In the genomic region with DNA sequence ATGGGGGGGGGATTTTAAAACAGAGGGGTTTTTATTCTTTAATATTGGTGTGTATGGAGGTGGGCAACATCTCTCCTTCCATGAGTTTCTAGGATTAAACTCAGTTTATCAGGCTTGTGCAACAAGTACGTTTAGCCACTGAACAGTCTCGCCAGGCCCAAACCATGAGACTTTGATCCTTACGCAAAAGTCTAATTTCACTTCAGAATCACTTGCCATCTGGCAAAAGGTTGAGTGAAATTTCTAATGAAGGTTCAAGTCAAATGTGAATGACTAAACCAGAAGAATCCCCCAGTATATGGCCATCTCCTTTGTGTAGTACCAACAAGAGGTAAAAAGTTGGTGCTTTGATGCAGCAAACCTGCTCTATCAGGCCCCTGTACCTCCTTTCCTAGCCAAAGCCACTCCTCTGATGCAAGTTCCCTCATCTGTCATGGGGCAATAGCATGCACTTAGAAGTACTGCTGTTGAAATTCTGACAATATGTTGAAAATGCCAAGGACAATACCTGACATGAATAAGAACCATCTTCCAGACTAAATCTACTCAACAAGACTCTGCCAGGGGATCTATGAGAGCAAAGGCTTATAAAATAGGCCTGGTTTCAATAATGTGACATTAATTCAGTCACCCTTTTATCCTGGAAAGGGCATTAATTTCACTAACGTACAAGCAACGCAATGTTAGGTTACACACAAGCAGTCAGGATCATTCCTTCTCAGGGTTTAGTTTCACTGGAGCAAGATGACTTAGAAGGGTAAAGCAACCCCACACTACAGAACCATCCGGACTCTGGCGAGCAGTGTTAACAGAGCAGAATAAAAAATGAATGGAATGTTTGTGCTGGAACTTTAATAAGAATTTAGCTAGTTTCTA, we compare ENCODE assay signal across 16 mouse cellular contexts. TPM values are rescaled to one million over a fixed set of nuclear protein-coding genes. Genes with fewer than 3 reads are reported as not detected.
DNase-seq lines count a peak whose midpoint lies in the region; ATAC-seq and TF ChIP-seq lines count a peak whose summit lies in the region.
"Had no signal": no experiment of that assay in that cellular context is flagged by ENCODE, and none has a peak within 500 bp of the region (broad histone marks: within the 10 kb centered on the region; RNA-seq: fewer than 3 reads in every experiment).

No protein-coding gene starts in this region.

- ATAC-seq in embryonic facial prominence, embryonic 14.5 days (ENCODE audit: low read depth), result no peak
- ATAC-seq in liver, postnatal 0 days, result 0 out of 2 replicates have a peak, but pooled peaks have one; percentile 12
- ATAC-seq in megakaryocyte, adult 5-6 weeks (ENCODE audit: poor library complexity, severe bottlenecking), result peak; percentile 73

- no peak overlapping the region for H3K4me2 ChIP-seq in embryonic facial prominence, embryonic 14.5 days (ENCODE audit: low read depth, low read length)
- H3K4me2 ChIP-seq in liver, postnatal 0 days (ENCODE audit: low read depth, low read length), result no peak overlapping the region
- H3K4me2 ChIP-seq: heart, embryonic 11.5 days; limb, embryonic 15.5 days had no signal

- H3K36me3 ChIP-seq in embryonic facial prominence, embryonic 14.5 days (ENCODE audit: control insufficient read depth, insufficient read depth, low read length), result no peaks in the 10 kb centered on the region
- H3K36me3 ChIP-seq in embryonic facial prominence, embryonic 10.5 days (replicated peaks), result no peaks in the 10 kb centered on the region
- no peaks in the 10 kb centered on the region for H3K36me3 ChIP-seq in liver, postnatal 0 days (replicated peaks; ENCODE audit: insufficient read depth, low read length)
- H3K36me3 ChIP-seq: forebrain, embryonic 10.5 days; limb, embryonic 15.5 days had no signal

- no peak overlapping the region for H3K4me3 ChIP-seq in embryonic facial prominence, embryonic 14.5 days (ENCODE audit: low read depth, low read length)
- H3K4me3 ChIP-seq in embryonic facial prominence, embryonic 10.5 days, result no peak overlapping the region
- no peak overlapping the region for H3K4me3 ChIP-seq in liver, postnatal 0 days (ENCODE audit: low read depth, low read length)
- H3K4me3 ChIP-seq: forebrain, embryonic 10.5 days; limb, embryonic 15.5 days had no signal

- TF ChIP-seq CTCF in liver, postnatal 0 days (IDR thresholded peaks at IDR 0.05; ENCODE audit: low read depth), result no peak

- no peaks in the 10 kb centered on the region for H3K27me3 ChIP-seq in embryonic facial prominence, embryonic 14.5 days (replicated peaks; ENCODE audit: control insufficient read depth, insufficient read depth, low read length)
- no peaks in the 10 kb centered on the region for H3K27me3 ChIP-seq in embryonic facial prominence, embryonic 10.5 days (replicated peaks; ENCODE audit: low read depth, poor library complexity, severe bottlenecking)
- no peaks in the 10 kb centered on the region for H3K27me3 ChIP-seq in liver, postnatal 0 days (ENCODE audit: insufficient read depth, low read length)
- H3K27me3 ChIP-seq: limb, embryonic 15.5 days had no signal

- no peak for TF ChIP-seq EP300 in liver, postnatal 0 days (IDR thresholded peaks at IDR 0.05; ENCODE audit: low read depth)

- H3K9me3 ChIP-seq in embryonic facial prominence, embryonic 14.5 days (ENCODE audit: control insufficient read depth, low read length), result no peaks in the 10 kb centered on the region
- no peaks in the 10 kb centered on the region for H3K9me3 ChIP-seq in embryonic facial prominence, embryonic 10.5 days
- H3K9me3 ChIP-seq in liver, postnatal 0 days (ENCODE audit: low read length), result no peaks in the 10 kb centered on the region
- H3K9me3 ChIP-seq: forebrain, embryonic 10.5 days; limb, embryonic 15.5 days had no signal

- WGBS in embryonic facial prominence, embryonic 14.5 days, result 74% methylated on average over 7 of the region's 7 CpGs
- WGBS in embryonic facial prominence, embryonic 10.5 days, result 88% methylated on average over 7 of the region's 7 CpGs
- WGBS in liver, postnatal 0 days (ENCODE audit: insufficient replicate concordance), result 70% methylated on average over 7 of the region's 7 CpGs

- no peak overlapping the region for H3K9ac ChIP-seq in embryonic facial prominence, embryonic 14.5 days (ENCODE audit: low read depth, low read length)
- no peak overlapping the region for H3K9ac ChIP-seq in liver, postnatal 0 days (replicated peaks)
- H3K9ac ChIP-seq: limb, embryonic 15.5 days had no signal

- no peaks in the 10 kb centered on the region for H3K4me1 ChIP-seq in embryonic facial prominence, embryonic 14.5 days (ENCODE audit: control insufficient read depth, insufficient read depth, low read length)
- no peaks in the 10 kb centered on the region for H3K4me1 ChIP-seq in embryonic facial prominence, embryonic 10.5 days
- H3K4me1 ChIP-seq in liver, postnatal 0 days (ENCODE audit: insufficient read depth), result peaks cover 20% of the 10 kb centered on the region
- H3K4me1 ChIP-seq: forebrain, embryonic 10.5 days; limb, embryonic 15.5 days had no signal

- no peak overlapping the region for H3K27ac ChIP-seq in embryonic facial prominence, embryonic 14.5 days (replicated peaks; ENCODE audit: low read depth, low read length)
- no peak overlapping the region for H3K27ac ChIP-seq in embryonic facial prominence, embryonic 10.5 days (replicated peaks)
- peak overlapping the region; percentile 58 for H3K27ac ChIP-seq in liver, postnatal 0 days (ENCODE audit: low read depth)
- H3K27ac ChIP-seq: forebrain, embryonic 10.5 days; macrophage had no signal

- peak; percentile 36 for DNase-seq in embryonic facial prominence, embryonic 14.5 days (ENCODE audit: low spot score)
- DNase-seq in embryonic facial prominence, embryonic 10.5 days (ENCODE audit: low spot score), result no peak
- no peak for DNase-seq in liver, postnatal 0 days
- no peak for DNase-seq in liver
- peak; percentile 82 for DNase-seq in fat pad, adult 2 months (ENCODE audit: extremely low read depth, low read depth, low spot score)
- no peak for DNase-seq in thymus, postnatal 14 days
- no peak for DNase-seq in spleen, postnatal 4 days (ENCODE audit: low spot score in 2 of 2)
- DNase-seq: B cell, adult 2 months; gastrocnemius, postnatal 10 days; midbrain, embryonic 14.5 days; right cerebral cortex, postnatal 14 days had no signal

RNA-seq across cellular contexts. Expression of gene Nampt, which starts 51.9 kb away (rescaled TPM):
- 24.9 and 26.6 TPM in 2 replicates for polyA plus RNA-seq in embryonic facial prominence, embryonic 14.5 days (2014; fragmentation: Nextera tagmentation; extraction: Ambion mirVana)
- polyA plus RNA-seq in embryonic facial prominence, embryonic 10.5 days (2016; fragmentation: Nextera tagmentation; extraction: Ambion mirVana), result 37.6 and 39.6 TPM in 2 replicates
- 14.8 and 16.4 TPM in 2 replicates for polyA plus RNA-seq in liver, postnatal 0 days (2015; fragmentation: Nextera tagmentation; extraction: Ambion mirVana)
- 45.6 and 60.0 TPM in 2 replicates for total RNA-seq in megakaryocyte, adult 5-6 weeks (2015)
- 46.5 and 57.5 TPM in 2 replicates for total RNA-seq in megakaryocyte, adult 5-6 weeks (2017)

Comparison
In these comparisons a context has a peak if more than half of its experiments do, and no peak if none do; other contexts are left out.
1. DNase-seq: peak in embryonic facial prominence, embryonic 14.5 days (single experiment) and fat pad, adult 2 months (single experiment); none in embryonic facial prominence, embryonic 10.5 days (single experiment), liver, postnatal 0 days (single experiment), liver (single experiment), thymus, postnatal 14 days (single experiment) and spleen, postnatal 4 days (0 of 2).